Mouse (Mus musculus) cerebellum, postnatal 36 days (tissue): ENCODE measurements around the gene Mgrn1.

Experiments used
- DNase-seq, 2 experiments: peaks; one replicate each; pipeline ENCODE4 v3.0.0; 2021 to 2022; ENCODE audit warnings: mixed read lengths in 2 of 2

The Mgrn1 gene

GRCm38 (mm10) chr16:4879101-4879707 is 6.8 kb upstream of the Mgrn1 start:
- DNase-seq: peak; percentile 35 to 56

DNA sequence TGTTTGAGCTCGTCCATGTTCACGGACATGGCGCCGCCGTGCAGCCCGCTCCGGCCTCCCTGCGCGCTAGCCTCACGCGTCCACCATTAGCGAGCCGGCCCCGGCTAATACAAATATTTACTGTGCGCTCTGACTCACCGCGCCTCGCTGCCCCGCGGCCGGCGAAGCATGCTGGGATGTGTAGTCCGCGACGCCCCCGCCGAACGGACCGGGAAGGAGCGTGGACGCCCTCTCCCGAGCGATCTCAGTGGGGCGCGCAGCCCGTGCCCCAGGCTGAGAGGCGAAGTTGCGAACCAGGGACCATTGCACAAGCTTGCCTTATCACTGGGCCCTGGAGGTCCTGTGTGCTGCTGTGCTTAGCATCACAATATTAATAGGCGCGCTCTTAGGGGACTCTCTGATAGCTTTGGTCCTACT is 6.3 kb upstream of the Mgrn1 start:
- peak; percentile 89 to 92 for DNase-seq

- DNase-seq: peak; percentile 97 to 99
These were observed 5.8 kb upstream of the Mgrn1 start, which contains the start of gene Ubald1 for GRCm38 (mm10) chr16:4880136-4880825. Ubald1 (minus strand) TSS chr16:4880315.

DNA sequence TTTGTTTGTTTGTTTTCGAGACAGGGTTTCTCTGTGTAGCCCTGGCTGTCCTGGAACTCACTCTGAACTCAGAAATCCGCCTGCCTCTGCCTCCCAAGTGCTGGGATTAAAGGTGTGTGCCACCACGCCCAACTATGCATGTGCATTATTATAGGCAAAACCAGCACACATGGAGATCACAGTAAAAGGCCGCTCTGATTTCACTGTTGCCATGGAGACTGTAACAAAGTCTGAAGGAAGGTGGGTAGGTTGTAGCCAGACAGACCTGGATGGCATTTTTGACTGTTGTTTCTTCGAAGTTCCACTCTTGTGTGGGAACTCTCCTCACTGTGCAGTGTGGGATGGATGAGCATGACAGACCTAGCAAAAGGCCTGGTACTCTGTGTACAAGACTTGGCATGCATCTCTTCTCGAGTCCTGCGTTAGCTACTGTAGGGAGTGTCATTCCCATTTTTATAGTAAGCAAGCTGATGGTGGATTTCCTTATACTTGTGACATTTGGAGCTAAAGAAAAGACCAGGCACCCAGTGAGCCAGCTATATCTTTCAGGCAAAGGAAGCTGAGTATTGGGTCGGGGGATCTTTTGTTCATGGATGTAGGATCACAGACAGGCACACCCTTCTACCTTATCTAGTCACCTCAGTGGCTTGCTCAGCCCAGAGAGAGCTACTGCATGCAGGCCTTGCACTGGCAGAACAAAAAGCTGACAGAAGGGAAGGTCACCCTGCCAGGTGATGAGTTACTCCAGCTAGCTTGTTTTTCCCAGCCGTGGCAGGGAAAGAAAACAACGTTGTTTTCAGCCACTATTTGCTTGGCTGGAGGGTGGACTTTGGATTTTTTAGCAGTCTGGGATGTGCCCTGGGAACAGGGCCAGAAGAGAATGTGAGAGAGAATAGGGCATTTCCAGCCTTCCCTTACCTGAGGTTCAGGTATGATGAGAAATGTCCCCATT is 4.4 kb upstream of the Mgrn1 start:
- DNase-seq: no peak

GRCm38 (mm10) chr16:4884930-4885329 is 1.1 kb upstream of the Mgrn1 start:
- no peak for DNase-seq

- no peak for DNase-seq
These were observed 606 bp downstream of the Mgrn1 start for GRCm38 (mm10) chr16:4886690-4887020.

DNA sequence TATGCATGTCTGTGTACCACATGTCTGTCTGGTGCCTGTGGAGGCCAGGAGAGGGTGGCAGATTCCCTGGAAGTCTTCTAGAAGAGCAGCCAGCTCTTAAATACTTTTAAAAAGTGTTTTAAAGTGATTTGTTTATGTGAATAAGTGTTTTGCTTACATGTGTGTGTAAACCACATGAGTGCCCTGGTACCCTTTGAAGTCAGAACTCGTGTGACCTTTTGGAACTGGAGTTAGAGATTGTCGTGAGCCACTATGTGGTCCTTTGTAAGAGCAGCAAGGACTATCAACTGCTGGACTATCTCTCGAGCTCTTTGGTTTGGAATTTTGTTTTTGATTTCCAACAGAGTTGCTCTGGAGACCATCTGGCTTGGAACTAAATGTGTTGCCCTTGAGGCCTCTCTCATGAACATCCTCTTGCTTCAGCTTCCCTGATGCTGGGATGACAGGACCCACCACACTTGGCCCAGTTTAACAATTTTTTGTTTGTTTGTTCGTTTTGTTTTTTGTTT is 4.2 kb downstream of the Mgrn1 start:
- no peak for DNase-seq

GRCm38 (mm10) chr16:4892171-4892570 is 6.1 kb downstream of the Mgrn1 start:
- DNase-seq: no peak

GRCm38 (mm10) chr16:4894201-4894908 is 8.3 kb downstream of the Mgrn1 start:
- no peak for DNase-seq

DNA sequence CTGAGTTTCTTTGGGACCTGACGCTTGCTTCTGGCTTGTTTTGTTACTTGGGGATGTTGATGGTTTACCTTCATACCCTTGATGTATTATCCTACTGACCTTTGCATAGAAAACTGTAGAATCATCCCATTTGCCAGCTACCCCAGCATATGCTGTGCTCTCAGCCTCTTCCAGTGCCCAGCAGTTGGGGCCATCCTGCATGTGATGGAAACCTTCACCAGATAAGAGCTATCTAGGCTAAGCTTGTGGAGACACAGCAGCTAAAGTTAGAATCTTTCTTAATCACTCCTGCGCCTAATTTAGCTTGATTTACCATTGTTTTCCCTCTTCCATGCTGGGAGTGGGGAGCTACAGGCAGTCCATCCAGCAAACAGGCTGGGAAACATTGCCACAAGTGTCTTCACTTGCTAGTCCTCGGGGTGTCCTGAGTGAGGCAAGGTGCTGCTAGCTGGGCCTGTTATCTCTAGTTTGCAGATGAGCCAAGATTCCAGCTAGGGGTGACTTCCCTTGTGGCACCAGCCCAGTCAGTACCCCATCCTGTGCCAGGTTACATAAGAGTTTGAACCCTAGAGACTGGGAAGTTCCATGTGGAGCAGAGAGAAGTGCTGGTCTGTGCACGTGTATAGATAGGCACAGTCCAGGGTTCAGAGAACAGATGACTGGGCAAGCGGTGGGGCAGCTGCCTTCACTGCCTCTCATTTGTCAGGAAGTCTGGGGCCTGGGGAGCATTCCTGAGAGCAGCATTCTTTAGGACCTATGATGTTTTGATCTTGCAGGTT is 10.4 kb downstream of the Mgrn1 start:
- peak; percentile 42 to 51 for DNase-seq

DNA sequence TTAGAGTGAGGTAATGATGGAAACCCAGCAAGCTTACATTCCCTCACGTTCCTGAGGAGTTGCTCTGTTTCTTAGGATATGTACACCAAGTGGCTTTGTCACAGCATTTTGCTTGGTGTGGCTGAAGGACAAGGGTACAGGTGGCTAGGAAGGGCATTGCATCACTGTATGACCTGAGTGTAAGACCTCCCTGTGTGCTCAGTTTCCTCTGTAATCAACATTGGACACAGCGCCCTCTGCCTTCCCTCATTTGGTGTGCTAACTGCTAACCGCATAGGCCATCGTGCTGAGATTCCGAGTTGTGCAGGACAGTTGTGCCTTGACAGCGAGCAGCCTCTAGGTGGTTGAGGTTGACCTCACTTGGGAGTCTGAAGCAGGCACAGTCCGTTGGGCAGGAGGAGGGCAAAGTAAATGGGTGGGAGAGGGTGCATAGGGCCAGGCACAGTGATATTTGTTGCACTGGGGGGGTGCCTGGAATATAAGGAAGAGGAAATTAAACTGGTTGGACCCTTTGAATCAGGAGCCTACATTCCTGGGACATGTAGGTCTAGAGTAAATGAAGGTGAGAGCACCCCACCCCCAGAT is 11.2 kb downstream of the Mgrn1 start:
- no peak for DNase-seq

DNA sequence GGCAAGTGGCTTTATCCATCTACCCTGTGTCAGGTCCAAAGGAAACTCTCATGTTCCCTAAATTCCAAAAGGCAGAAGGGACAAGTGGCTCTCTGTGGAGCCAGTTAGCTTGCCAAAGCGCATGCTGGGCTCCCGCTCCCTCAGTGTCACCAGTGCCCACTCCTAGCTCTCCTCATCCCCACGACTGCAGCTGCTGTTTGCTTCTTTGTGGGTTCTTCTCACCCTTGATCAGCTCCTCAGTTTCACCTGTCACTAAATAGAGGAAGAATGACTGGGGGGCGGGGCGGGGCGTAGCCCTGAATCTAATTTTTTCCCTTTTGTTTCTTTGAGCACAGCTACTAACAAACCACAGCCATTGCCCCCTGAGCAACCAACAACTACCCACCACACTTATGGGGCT is 12.8 kb downstream of the Mgrn1 start:
- DNase-seq: no peak

DNA sequence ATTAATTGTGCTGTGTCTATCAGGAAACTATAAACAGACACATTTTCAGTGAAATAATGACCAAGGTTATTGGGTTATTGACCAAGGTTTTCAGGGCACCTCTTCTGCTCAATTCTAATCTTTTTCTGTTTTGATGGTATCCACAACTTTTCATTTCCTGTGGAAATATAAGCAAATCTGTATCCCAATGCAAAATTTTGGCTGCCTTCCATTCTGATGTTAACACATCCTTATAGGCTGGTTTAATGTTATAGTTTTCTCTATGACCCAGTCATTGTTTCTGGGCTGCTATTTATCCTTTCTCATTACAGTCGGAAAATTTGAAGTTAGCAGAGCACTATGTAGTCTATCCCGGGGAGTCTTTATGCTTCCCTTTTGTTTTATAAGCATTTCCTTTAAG is 13.7 kb downstream of the Mgrn1 start:
- DNase-seq: no peak

DNA sequence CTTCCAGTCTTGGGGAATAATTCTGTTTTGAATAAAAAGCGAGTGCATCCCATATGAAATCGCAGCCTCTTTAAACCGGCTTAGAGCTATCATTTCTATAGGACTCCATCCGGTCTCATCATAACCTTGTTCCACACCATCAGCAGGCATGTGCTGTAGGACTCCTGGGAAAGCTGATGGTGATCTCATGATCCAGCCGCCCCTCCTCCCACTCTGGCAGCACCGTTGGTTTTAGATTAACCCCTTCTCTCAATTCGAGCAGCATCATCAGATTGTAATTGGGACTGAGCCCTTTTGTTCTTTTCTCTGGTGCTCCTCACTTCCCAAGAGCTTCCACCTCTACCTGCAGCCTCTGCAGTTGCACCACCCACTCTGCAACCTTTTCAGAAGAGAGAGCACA is 15.1 kb downstream of the Mgrn1 start:
- DNase-seq: no peak

DNA sequence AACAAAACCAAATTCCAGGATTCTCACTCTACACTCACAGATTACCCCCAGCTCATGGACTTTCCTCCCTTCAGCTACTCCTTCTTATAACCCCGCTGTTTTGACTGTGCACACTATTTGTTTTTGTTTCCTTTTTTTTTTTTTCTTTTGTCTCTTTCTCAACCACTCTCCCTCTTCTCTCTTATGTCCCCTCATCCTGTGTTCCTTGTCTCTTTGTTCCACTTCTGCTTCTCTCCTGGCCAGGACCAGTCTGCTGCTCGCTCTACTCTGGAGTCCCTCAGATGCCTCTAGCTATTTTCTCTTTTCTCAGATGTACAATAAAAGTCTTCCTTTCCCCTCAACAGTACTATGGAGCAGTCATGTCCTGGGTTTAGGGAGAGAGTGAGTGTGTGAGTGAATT is 16.3 kb downstream of the Mgrn1 start:
- DNase-seq: no peak

DNA sequence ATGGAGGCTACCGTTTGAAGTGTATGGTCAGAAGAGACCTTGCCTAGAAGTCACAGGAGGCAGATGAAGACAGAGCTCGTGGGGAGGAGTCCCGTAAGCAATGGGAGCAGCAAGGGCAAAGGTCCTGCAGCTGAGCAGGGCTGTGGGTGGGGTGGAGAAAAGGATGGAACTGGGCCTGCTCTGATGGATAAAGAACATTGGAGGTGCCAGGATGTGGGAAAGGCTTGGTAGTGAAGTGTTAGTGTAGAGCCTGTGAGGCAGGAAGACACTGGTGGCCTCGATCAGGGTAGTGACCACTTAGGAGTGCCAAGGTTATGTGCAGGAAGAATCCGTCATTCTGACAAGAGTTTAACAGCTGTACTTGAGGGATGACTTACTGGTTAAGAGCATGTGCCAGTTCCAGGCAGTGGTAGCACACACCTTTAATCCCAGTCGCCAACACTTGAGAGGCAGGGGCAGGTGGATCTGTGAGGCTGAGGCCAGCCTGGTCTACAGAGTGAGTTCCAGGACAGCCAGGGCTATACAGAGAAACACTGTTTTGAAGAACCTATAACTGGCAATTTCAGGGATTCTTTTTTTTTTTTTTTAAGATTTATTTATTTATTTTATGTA is 17.5 kb downstream of the Mgrn1 start:
- DNase-seq: no peak

DNA sequence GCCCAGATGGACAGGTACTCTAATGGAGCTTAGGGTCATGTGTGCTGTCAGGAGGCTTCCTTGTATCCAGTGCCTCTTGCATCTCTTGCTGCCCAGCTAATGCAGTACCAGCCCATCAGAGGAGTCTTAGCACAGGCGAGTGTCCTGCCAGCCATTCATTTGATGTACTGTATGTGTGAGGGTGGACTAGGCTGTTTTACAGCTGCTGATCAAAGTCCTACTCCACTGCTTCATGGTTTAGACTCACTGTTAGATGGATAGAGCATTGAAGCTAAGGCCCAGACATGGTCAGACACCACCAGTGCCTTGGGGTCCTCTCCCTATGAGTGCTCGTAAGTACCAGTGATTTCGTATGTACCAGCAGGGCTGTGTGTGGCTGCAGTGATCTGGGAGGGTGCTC is 18.8 kb downstream of the Mgrn1 start:
- no peak for DNase-seq

- DNase-seq: no peak
These were observed 19.5 kb downstream of the Mgrn1 start for GRCm38 (mm10) chr16:4905591-4905990.

DNA sequence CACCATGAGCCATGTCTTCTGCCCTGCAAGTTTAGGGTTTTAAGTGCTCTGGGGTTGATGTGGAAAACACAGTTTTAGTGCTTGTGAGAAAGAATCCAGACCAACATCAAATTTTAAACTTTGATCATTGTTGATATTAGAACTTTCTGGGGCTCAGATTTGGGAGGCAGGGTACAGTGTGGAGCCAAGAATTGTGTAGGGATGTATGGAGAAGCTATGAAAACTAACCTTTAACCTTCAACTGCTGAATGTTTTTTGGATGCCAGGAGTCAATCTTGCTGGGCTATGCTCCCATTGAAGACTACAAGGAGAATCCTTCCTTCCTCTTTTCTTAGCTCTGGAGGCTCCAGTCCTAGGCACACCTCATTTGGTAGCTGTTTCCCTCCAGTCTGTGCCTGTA is 20.5 kb downstream of the Mgrn1 start:
- no peak for DNase-seq

- DNase-seq: no peak
These were observed 21.3 kb downstream of the Mgrn1 start for GRCm38 (mm10) chr16:4907386-4907785.

GRCm38 (mm10) chr16:4907972-4908371 is 21.9 kb downstream of the Mgrn1 start:
- no peak for DNase-seq
